Comparison of ENCODE assay signal across 8 mouse cellular contexts in the genomic region with DNA sequence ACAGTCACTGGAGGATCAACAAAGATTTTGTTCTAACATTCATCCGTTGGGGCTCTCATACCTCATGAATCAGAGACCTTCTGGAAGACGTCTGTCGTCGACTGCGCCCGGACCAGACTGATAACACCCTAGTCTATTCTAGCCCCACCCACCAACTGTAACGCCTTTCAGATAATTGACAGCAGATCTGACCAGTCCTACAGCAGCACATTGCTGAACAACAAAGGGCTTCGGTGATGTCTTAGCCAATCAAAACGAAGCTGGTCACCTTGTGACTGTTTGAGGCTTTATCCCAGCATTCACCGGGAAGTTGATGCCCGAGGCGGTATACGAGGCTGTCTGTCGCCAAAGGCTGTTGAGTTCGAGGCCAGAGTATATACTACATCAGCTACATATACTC. TPM values are rescaled to one million over a fixed set of nuclear protein-coding genes. Genes with fewer than 3 reads are reported as not detected.
DNase-seq lines count a peak whose midpoint lies in the region; ATAC-seq and TF ChIP-seq lines count a peak whose summit lies in the region.

A gene (minus strand): TSS at position 119 of the 400 bp plus-strand sequence.

- TF ChIP-seq CTCF in C2C12 (IDR thresholded peaks at IDR 0.05; ENCODE audit: control insufficient read depth, insufficient read depth, insufficient read length), result no peak
- TF ChIP-seq CTCF in stomach, postnatal 0 days (IDR thresholded peaks at IDR 0.05; ENCODE audit: low read depth), result no peak

- 84% methylated on average over 15 of the region's 15 CpGs for WGBS in stomach, postnatal 0 days

- ATAC-seq in erythroblast, adult 5-6 weeks (replicated peaks; ENCODE audit: low FRiP score, poor library complexity, severe bottlenecking), result peak; percentile 91
- no peak for ATAC-seq in hematopoietic stem cell, adult 5-6 weeks (replicated peaks in 1 of 2; ENCODE audit: insufficient read depth in 1 of 2, low FRiP score in 2 of 2, low TSS enrichment in 1 of 2, low read depth in 1 of 2, poor library complexity in 2 of 2, severe bottlenecking in 2 of 2)
- peak; percentile 56; the same call in 1 of the 2 replicates for ATAC-seq in stomach, postnatal 0 days (ENCODE audit: low FRiP score, low TSS enrichment)

- H3ac ChIP-seq in C2C12 (ENCODE audit: control insufficient read depth, insufficient read length, low read depth), result no peak within 1 kb of the TSS

- peak within 1 kb of the TSS; percentile 54; the same call in 1 of the 2 replicates for H3K9ac ChIP-seq in ES-E14 (ENCODE audit: insufficient read depth, low read depth, low read length, poor library complexity, severe bottlenecking)
- H3K9ac ChIP-seq in stomach, postnatal 0 days (ENCODE audit: low read length), result no peak within 1 kb of the TSS

- H3K79me2 ChIP-seq in C2C12 (ENCODE audit: control insufficient read depth, insufficient read depth), result no peaks in the 10 kb centered on the region

- H3K4me1 ChIP-seq in ES-E14 (ENCODE audit: control insufficient read depth in 2 of 2, insufficient read depth in 2 of 2, low read length in 2 of 2, poor library complexity in 1 of 2), result no peaks in the 10 kb centered on the region
- no peaks in the 10 kb centered on the region for H3K4me1 ChIP-seq in stomach, postnatal 0 days (replicated peaks; ENCODE audit: control insufficient read depth, insufficient read depth)

- H3K27me3 ChIP-seq in C2C12 (ENCODE audit: control insufficient read depth, insufficient read depth, insufficient read length), result no peaks in the 10 kb centered on the region
- H3K27me3 ChIP-seq in stomach, postnatal 0 days (ENCODE audit: control insufficient read depth, insufficient read depth, low read length), result no peaks in the 10 kb centered on the region

- H3K36me3 ChIP-seq in C2C12 (ENCODE audit: control insufficient read depth, insufficient read depth) (no peaks in the 10 kb centered on the region), ES-E14 (ENCODE audit: control insufficient read depth, insufficient read depth, low read length, poor library complexity, severe bottlenecking) (no peaks in the 10 kb centered on the region; the same call in none of the 2 replicates)
- H3K36me3 ChIP-seq in stomach, postnatal 0 days (ENCODE audit: control insufficient read depth, insufficient read depth, low read length), result no peaks in the 10 kb centered on the region

- in situ Hi-C loops in ES-E14 (cut with MboI; ENCODE audit: low sequenced_read_pairs in 2 of 2, unreplicated experiment in 2 of 2), result no loop called here

- H3K4me2 ChIP-seq in stomach, postnatal 0 days (replicated peaks; ENCODE audit: low read depth), result no peak within 1 kb of the TSS

- H3K9me3 ChIP-seq in ES-E14 (ENCODE audit: control insufficient read depth, insufficient read depth, low read depth, low read length), result no peaks in the 10 kb centered on the region
- H3K9me3 ChIP-seq in stomach, postnatal 0 days (ENCODE audit: control insufficient read depth, low read length), result no peaks in the 10 kb centered on the region

- TF ChIP-seq EP300 in stomach, postnatal 0 days (optimal IDR thresholded peaks at IDR 0.05), result no peak

- H3K4me3 ChIP-seq in C2C12 (ENCODE audit: insufficient read depth, poor library complexity, severe bottlenecking), result no peak within 1 kb of the TSS
- peak within 1 kb of the TSS; percentile 70 to 83 for H3K4me3 ChIP-seq in ES-E14 (ENCODE audit: insufficient read depth in 1 of 2, low read depth in 1 of 2, low read length in 2 of 2, poor library complexity in 1 of 2, severe bottlenecking in 1 of 2)
- H3K4me3 ChIP-seq in stomach, postnatal 0 days (ENCODE audit: low read depth, low read length), result no peak within 1 kb of the TSS

- H3K79me3 ChIP-seq in C2C12 (ENCODE audit: low read depth), result no peaks in the 10 kb centered on the region

- peak; percentile 80 for DNase-seq in ES-E14 (ENCODE audit: low read depth, low spot score)
- DNase-seq in liver, result peak; percentile 75
- no peak for DNase-seq in stomach, postnatal 0 days (ENCODE audit: low spot score)
- DNase-seq in ovary, postnatal 14 days (ENCODE audit: low spot score), result no peak
- DNase-seq in lung, adult 18-20 months, result no peak

- peak within 1 kb of the TSS; percentile 62; the same call in 1 of the 2 replicates for H3K27ac ChIP-seq in ES-E14 (ENCODE audit: insufficient read depth, low read depth, low read length, poor library complexity, severe bottlenecking)
- H3K27ac ChIP-seq in stomach, postnatal 0 days (replicated peaks), result no peak within 1 kb of the TSS

TF ChIP-seq in C2C12, 6 proteins besides CTCF, POLR2A, EP300 and RAD21:
- TF ChIP-seq FOSL1 (IDR thresholded peaks at IDR 0.05; ENCODE audit: insufficient read depth, low read length, poor library complexity, severe bottlenecking) (no peak), USF1 (IDR thresholded peaks at IDR 0.05; ENCODE audit: low read depth) (no peak), MYOG (IDR thresholded peaks at IDR 0.05; ENCODE audit: control insufficient read depth, extremely low read depth, insufficient read length) (no peak), MYOD1 (IDR thresholded peaks at IDR 0.05; ENCODE audit: control insufficient read depth, insufficient read length, low read depth) (no peak)

TF ChIP-seq in ES-E14, 5 proteins besides CTCF, POLR2A, EP300 and RAD21:
- TF ChIP-seq CHD2 (IDR thresholded peaks at IDR 0.05; ENCODE audit: low read depth, low read length) (peak; percentile 76; the same call in 1 of the 2 replicates), MAFK (IDR thresholded peaks at IDR 0.05; ENCODE audit: insufficient read depth, low read depth, low read length) (no peak), ZC3H11A (IDR thresholded peaks at IDR 0.05; ENCODE audit: borderline replicate concordance, low read depth, low read length) (no peak), HCFC1 (IDR thresholded peaks at IDR 0.05; ENCODE audit: borderline replicate concordance, insufficient read depth, low read length) (no peak)

RNA-seq across cellular contexts. Expression of the gene that starts here (rescaled TPM):
- 10.4 TPM for polyA plus RNA-seq in C2C12 (2012; fragmentation: generic; extraction: Trizol)
- 67.4 and 114 TPM in 2 replicates for total RNA-seq in ES-E14 (2012; rRNA removed)
- 12.7 and 29.5 TPM in 2 replicates for total RNA-seq in erythroblast, adult 5-6 weeks (2015; ENCODE audit: low replicate concordance)
- 17.4 and 17.9 TPM in 2 replicates for total RNA-seq in erythroblast, adult 5-6 weeks (2017; ENCODE audit: low replicate concordance)
- 62.3 and 67.9 TPM in 2 replicates for total RNA-seq in hematopoietic stem cell, adult 5-6 weeks (2017)
- 11.3 and 11.6 TPM in 2 replicates for polyA plus RNA-seq in stomach, postnatal 0 days (2015; fragmentation: Nextera tagmentation; extraction: Ambion mirVana)

Comparison
In these comparisons a context has a peak if more than half of its experiments do, and no peak if none do; other contexts are left out.
1. H3K4me3 ChIP-seq: peak in ES-E14 (2 of 2); none in C2C12 (single experiment) and stomach, postnatal 0 days (single experiment).
2. DNase-seq: peak in ES-E14 (single experiment) and liver (single experiment); none in stomach, postnatal 0 days (single experiment), ovary, postnatal 14 days (single experiment) and lung, adult 18-20 months (0 of 2).
3. ATAC-seq: peak in erythroblast, adult 5-6 weeks (single experiment) and stomach, postnatal 0 days (single experiment); none in hematopoietic stem cell, adult 5-6 weeks (0 of 2).